Mouse (Mus musculus) CD8-positive naive resting alpha-beta T cell, adult 2 months (primary cell): ENCODE measurements around the gene Ripply3.

ENCODE experiments used
- DNase-seq, 2 experiments: peaks; one replicate each; pipeline ENCODE4 v3.0.0; 2022; ENCODE audit warnings: low read depth in 2 of 2, low spot score in 2 of 2

Gene Ripply3

DNA sequence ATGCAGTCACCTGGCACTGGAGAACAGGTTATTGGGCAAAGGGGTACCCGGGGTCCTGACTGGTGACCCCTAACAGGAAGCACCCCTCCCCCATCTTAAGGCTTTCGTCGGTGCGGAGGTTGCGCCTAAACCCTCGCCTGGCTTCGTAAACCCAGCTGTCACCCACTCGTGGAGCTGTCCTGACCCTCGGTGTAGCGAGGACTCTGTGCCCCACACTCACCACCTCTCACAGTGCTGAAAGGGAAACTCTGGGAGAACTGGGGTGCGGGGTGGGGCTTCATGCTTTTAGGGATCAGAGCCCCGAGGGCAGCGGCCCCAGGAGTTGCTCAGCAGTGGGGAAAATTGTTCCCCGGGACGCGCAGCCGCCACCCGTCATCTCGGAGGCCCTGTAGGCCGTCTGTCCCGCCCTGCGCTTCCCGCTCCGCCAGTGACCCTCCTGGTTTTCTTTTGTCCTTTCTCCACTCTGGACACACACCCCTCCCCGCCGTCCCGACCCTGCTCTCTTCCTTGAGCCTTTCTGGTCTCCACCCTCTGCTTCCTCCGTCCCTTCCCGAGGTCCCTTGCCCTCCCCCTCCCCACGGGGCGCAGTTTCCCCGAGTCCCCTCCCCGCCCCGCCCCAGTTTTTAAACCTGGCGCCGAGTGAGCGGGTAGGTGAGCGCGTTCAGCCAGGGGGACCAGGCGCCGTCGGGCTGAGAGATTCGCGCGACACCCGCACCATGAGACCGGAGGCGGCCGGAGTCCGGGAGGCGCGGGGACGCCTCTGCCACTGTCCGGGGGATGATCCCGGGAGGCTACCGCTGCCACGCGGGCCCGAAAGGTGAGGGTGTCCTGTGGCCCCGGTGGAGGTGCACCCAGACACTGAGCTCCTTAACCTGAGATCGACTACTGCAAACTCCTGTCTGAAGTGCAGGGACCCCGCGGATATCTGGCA is at the start of gene Ripply3:
Gene Ripply3 (plus strand): TSS at position 640 of the 931 bp plus-strand sequence.
- peak in 1 of 2 experiments; percentile 15 for DNase-seq

- no peak for DNase-seq
Measured at GRCm38 (mm10) chr16:94283972-94284371, 44.2 kb upstream of the Ripply3 start.

DNA sequence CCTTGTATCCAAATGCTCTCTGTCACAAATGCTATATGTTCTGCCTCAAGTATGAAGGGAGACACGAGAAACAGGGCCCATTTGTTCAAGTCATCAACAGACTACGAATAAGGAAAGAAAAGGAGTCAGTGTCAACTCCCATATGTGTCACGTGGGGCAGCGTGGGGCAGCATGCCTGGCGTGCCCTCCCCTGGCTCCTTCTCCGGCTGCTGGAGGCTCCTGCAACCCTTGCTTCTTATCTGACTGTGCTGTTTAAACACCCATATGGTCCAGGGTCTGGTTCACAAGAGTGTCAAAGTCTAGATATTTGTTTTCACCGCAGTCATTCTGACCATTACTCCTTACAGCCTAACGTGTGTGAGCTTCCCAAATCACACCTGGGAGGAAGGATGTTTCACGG is 40.4 kb upstream of the Ripply3 start:
- DNase-seq, result no peak

DNA sequence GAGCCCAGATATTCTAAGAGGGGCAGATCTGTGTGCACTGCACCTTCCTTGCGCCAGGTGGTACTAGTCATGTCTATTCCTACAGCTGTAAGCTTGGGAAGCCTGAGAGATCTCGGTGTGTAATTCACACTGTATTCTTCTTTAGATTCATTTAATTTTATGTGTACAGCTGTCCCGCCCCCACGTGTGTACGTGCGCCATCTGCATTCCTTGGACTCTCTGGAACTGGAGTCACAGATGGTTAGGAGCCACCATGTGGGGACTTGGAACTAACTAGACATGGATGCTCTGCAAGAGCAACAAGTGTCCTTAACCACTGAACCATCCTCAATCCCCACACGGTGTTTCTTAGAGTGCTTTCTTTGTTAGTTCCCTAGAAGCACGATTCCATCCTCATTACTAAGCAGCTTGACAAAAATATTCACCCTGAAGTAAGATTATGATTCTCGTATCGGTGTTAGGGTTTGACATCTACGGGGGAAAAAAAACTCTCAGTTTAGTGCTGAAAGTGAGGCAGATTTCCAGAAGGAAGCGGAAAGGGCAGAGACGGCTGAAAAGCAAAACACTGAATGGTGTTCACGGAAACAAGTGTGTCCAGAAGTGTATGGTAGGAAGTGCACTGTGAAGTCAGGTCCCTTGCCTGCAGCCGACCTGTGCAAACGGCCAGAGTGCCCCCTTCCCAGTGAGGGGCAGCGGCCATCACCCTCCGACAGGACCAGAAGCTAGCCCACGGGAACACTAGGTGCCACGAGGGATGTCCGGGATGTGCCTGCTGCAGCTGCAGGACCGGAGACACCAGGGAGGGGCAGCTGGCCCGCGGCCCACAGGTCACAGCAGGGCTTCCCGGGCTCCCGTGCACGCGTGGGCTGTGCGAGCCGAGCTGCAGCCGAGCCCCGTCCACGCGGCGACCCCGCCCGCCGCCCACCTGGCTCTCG is 38.8 kb upstream of the Ripply3 start:
- peak in 1 of 2 experiments; percentile 21 for DNase-seq

- peak; percentile 63 to 71 for DNase-seq
Measured at GRCm38 (mm10) chr16:94290073-94290999, 37.9 kb upstream of the Ripply3 start.

DNA sequence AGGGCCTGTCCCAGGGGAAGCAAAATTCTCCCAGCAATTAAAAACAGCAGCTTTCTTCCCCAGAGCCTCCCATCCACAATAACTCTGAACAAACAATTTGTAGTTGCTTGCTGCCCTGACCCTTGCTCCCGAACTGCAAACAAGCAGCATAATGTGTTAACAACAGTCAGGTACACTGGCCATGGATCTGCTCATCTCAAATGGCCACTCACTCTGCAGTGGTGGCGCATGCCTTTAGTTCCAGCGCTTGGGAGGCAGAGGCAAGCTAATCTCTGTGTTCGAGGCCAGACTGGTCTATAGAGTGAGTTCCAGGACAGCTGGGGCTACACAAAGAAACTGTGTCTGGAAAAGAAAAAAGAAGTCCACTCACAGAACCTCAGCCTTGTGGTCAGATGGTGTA is 37.1 kb upstream of the Ripply3 start:
- DNase-seq, result no peak

DNA sequence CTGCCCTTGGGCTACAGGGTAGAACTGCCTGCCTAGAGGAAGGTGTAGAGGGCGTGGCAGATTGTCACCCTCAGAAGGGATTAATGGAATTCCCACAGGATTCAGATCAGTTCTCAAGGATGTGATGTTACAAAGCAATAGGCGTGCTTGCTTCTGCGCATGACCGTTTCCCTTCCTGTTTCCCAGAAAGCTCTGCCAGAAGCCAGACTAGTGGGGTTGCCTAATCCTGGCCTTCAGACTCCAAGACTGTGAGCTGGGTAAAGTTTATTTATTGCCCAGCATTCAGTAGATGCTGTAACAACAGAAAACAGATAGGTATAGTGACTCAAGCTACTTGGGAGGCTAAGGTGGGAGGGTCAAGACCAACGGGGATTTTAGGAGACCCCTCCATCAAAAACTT is 30.1 kb upstream of the Ripply3 start:
- no peak for DNase-seq

GRCm38 (mm10) chr16:94299210-94299609 is 29.0 kb upstream of the Ripply3 start:
- no peak for DNase-seq

GRCm38 (mm10) chr16:94301194-94301593 is 27.0 kb upstream of the Ripply3 start:
- DNase-seq, result no peak

DNA sequence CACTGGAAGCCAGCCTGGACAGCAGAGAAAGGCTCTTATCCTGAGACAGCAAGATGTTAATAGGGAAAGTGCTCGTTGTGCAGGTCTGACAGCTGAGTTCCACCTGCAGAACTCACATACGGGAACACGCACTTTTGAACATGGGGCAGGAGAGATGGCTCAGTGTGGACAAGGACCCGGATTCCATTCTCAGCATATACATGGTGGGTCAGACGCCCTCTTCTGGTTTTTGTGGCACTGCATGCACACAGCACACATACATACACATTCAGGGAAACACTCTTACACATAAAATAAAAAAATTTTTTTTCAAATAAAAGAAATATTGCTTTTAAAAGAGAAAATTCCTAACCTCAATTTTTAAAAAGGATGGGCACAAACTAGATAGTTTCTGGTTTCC is 26.5 kb upstream of the Ripply3 start:
- DNase-seq, result no peak

- DNase-seq, result no peak
Measured at GRCm38 (mm10) chr16:94302274-94303202, 25.7 kb upstream of the Ripply3 start.

- DNase-seq, result no peak
Measured at GRCm38 (mm10) chr16:94303203-94303535, 25.1 kb upstream of the Ripply3 start.

DNA sequence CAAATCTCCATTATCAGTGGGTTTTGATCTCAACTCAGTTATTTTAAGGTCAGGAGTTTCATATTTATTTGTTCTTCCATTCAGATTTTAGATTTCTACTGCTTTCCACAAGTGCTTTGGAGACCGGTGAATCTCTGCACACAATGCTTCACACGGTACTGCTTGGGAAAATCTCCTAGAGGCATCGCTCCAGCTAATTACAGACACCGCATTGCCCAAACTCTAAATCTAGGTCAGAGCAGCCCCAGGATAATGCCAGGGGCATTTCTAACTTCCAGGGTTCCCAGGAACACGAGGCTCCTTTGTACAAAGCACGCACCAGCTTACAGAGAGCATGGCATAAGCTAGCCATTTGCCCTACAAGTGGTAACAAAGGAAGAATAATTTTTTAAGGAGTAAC is 20.7 kb upstream of the Ripply3 start:
- DNase-seq, result no peak

DNA sequence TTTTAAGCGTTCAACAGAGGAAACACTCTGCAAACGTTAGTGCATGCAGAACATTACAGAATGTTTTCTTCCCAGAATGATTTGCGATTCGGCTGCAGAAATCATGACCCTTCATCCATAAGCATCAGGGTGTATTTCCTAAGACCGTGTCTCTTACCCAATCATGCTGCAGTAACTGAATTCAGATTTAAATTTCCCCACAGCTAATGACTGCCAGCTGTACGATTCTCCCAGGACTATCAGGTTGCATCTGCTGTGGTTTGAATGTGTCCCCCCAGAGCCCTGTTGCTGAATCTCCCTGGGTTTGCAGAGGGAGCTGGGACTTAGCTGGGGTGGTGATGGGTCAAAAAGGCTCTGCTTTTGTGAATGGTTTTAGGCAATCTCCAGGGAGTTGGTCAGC is 20.3 kb upstream of the Ripply3 start:
- DNase-seq, result no peak

DNA sequence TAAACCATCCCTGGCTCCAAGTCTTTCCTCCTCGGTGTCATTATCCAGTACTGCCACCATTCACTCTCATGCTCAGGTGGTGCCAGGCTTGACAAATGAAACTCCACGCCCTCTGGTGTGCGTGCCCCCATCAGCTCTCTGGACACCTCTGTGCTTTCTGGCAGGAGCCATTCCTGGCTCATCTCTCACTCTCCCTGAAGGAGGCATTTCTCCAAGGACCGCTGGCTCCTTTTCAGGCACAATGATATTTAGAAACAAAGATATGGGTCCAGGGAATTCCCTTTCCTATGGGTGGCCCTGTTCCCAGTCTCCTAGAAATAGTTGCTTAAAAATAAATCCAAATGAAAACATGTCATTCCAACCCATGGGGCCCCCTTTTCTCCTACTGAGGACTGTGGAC is 19.2 kb upstream of the Ripply3 start:
- no peak for DNase-seq

GRCm38 (mm10) chr16:94311416-94311815 is 16.8 kb upstream of the Ripply3 start:
- DNase-seq, result no peak

GRCm38 (mm10) chr16:94311931-94312330 is 16.3 kb upstream of the Ripply3 start:
- DNase-seq, result no peak

GRCm38 (mm10) chr16:94312663-94313228 is 15.5 kb upstream of the Ripply3 start:
- peak; percentile 72 to 79 for DNase-seq

GRCm38 (mm10) chr16:94313229-94314030 is 14.8 kb upstream of the Ripply3 start, which contains the start of gene Hlcs:
Gene Hlcs (minus strand): TSS chr16:94313571.
- DNase-seq, result peak; percentile 97
